Mouse (Mus musculus) megakaryocyte, embryonic 14.5 days (primary cell): ENCODE data around the gene Slc34a1. TPM values are rescaled to one million over a fixed set of nuclear protein-coding genes. Genes with fewer than 3 reads are reported as not detected.
A peak's percentile ranks its signal among the peaks of the same experiment; 100 is the strongest.
"Not testable (repeated sequence)": the region's sequence is repeated elsewhere in the genome, so short reads cannot be mapped to it uniquely, and the experiment has no call there.

Experiments
- H3K27me3 ChIP-seq: replicated peaks from 2 replicates; pipeline ENCODE3; 2012; ENCODE audit warnings: inconsistent platforms
- H3K36me3 ChIP-seq: replicated peaks from 2 replicates; pipeline ENCODE3; 2012; ENCODE audit warnings: low read length, inconsistent platforms, mixed read lengths
- H3K4me1 ChIP-seq: 2 replicates; pipeline ENCODE4 v1.6.1; 2012; ENCODE audit warnings: inconsistent platforms
- H3K4me3 ChIP-seq: replicated peaks from 2 replicates; pipeline ENCODE3; 2012; ENCODE audit warnings: moderate library complexity, mild to moderate bottlenecking, inconsistent platforms
- H3K9me3 ChIP-seq: 2 replicates; pipeline ENCODE4 v1.6.1; 2012; ENCODE audit warnings: inconsistent platforms
- FLI1 ChIP-seq: IDR thresholded peaks from 2 replicates; pipeline ENCODE4 v1.6.1; 2012; ENCODE audit warnings: low read length, inconsistent platforms, mixed read lengths
- GATA1 ChIP-seq: IDR thresholded peaks from 3 replicates; pipeline ENCODE4 v1.6.1; 2012; ENCODE audit warnings: mixed read lengths, low read length, inconsistent platforms, borderline replicate concordance
- polyA plus RNA-seq: library from polyadenylated mRNA; stranded (reverse); fragments of >175 nt; gene quantifications from 2 replicates; pipeline ENCODE4 v1.2.3, GENCODE M21; 2012; ENCODE audit warnings: low replicate concordance; ENCODE audit not compliant: insufficient read depth

Slc34a1 gene
- polyA plus RNA-seq, 1 experiment = not detected

DNA sequence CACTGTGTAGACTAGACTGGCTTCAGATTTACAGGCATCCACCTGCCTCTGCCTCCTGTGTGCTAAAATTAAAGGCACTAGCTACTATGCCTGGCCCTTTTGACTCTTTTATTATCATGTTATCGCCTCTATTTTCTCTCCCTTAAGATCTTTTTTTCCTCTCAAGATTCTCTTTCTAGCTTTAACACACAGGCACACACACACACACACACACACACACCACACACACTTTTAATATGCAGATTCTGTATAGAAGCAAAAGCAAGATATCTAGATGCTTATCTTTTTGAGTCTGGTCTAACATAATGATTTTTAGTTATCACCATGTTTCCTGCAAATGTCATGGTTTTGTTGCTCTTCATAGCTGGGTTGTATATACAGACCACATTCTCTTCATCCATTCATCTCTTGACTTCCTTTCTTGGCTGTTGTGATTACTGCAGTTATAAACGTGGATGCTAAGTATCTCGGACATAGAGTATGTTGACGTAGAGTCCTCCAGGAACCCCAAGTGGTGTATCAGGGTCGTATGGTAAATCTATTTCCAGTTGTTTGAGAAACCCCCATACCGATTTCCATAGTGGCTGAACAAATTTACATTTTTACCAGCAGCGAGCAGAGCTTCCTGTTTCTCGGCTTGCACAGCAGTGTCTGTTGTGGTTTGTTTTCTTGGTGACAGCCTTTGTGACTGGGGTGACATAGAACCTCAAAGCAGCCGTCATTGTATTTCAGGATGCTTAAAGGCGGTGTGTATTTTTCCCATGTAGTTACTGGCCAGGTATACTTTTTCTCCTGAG, 34.1 kb downstream of the Slc34a1 start:
- peaks cover 38% of the 10 kb centered on the region for H3K4me1 ChIP-seq
- TF ChIP-seq FLI1 (no peak), GATA1 (no peak)
- H3K36me3 ChIP-seq = no peaks in the 10 kb centered on the region
- H3K9me3 ChIP-seq = peaks cover 3% of the 10 kb centered on the region; the same call in 1 of the 2 replicates
- H3K4me3 ChIP-seq = peak overlapping the region; percentile 72
- peaks cover 5% of the 10 kb centered on the region for H3K27me3 ChIP-seq

DNA sequence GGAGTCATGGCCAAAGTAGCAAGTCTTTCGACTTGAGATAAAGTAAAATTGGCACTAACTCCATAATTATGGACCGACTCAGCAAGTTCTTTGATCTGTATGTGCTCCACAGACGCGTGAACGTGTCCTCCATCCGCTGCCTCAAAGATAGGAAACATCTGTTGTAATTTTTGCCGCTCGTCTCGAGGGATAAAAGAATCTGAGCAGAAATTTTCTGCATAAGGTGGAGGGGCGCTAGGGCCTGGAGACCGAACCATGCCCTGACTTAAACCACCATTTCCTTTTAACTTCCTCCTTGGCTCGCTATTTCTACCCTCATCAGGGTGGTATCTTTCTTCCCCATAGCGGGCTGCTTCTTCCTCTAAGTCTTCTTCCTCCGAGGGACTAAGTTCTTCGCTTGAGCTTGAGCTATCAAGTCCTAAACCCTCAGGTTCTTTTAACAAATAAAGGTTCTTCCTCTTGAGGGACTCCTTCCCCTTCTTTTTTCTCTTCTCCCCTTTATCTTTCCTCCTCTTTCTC, 39.2 kb downstream of the Slc34a1 start:
- H3K4me3 ChIP-seq, H3K27me3 ChIP-seq, H3K9me3 ChIP-seq, H3K36me3 ChIP-seq: not testable (repeated sequence)
- H3K4me1 ChIP-seq = peaks cover 30% of the 10 kb centered on the region

DNA sequence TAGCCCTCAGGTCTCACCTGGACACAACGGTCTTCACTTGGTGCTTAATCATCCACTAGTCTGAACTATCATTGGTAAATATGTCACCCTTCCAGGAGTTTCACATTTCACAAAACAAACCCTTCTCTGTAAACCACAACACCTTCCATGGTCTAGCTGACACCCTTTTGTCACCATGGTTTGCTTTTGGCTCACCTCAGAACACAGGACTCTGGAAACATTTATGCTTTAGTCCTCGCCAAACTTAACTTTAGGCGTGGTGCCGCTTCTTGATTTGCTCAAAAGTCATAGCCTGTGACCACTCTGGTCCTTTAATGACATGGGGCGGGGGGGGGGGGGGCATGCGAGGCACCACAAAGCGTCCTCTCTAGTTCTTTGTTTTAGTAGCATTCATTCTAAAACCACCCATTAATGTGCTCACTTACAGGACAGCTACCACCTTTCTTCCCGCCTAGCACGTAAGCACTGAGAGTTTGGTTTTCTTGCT, 45.9 kb downstream of the Slc34a1 start:
- Histone ChIP-seq H3K9me3 (peaks cover 3% of the 10 kb centered on the region; the same call in 1 of the 2 replicates), H3K36me3 (peaks cover 12% of the 10 kb centered on the region), H3K4me1 (peaks cover 66% of the 10 kb centered on the region), H3K27me3 (no peaks in the 10 kb centered on the region), H3K4me3 (peak overlapping the region; percentile 96)
- TF ChIP-seq GATA1 = no peak
- no peak for TF ChIP-seq FLI1

DNA sequence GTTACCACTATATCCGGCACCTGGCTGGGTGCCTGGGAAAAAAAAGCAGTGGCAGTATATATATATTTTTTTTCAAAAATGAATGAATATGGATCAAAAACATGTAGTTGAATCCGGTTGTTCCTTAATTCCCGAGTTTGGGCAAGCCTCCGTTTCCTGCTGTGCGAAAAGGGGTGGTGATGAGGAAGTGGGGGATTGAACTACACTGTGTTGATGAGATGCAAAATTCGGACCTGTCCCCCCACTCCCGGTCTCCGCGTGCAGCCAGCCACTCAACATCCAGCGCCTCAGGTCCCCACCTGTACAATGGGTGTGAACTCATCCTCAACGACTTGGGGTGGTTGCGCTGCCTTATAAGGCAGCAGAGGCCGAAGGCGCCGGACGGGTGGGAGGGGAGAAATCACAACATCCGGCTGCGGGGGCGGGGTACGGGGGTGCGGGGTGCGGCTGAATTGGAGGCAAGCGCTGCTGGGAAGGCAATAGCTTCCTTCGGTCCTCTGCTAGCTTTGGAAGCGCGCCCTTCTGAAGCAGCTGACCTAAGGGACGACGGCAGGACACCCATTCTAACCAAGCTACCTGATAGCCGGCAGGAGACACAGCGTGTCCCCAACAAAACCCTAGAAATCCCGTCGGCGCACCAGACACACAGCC, 46.4 kb downstream of the Slc34a1 start:
- H3K4me1 ChIP-seq = peaks cover 72% of the 10 kb centered on the region
- peaks cover 18% of the 10 kb centered on the region for H3K36me3 ChIP-seq
- H3K4me3 ChIP-seq = peak overlapping the region; percentile 96
- H3K9me3 ChIP-seq = no peaks in the 10 kb centered on the region
- TF ChIP-seq FLI1 (no peak), GATA1 (no peak)
- H3K27me3 ChIP-seq = no peaks in the 10 kb centered on the region

GRCm38 (mm10) chr13:55444937-55445315, 46.9 kb downstream of the Slc34a1 start, which contains the start of gene Grk6:
Grk6 (plus strand) TSS chr13:55445072.
- peaks cover 77% of the 10 kb centered on the region for H3K4me1 ChIP-seq
- H3K4me3 ChIP-seq = peak within 1 kb of the TSS; percentile 96
- H3K36me3 ChIP-seq = peaks cover 23% of the 10 kb centered on the region
- H3K9me3 ChIP-seq = no peaks in the 10 kb centered on the region
- TF ChIP-seq FLI1 (no peak), GATA1 (no peak)
- H3K27me3 ChIP-seq = no peaks in the 10 kb centered on the region

- peaks cover 29% of the 10 kb centered on the region for H3K36me3 ChIP-seq
- peak overlapping the region; percentile 96 for H3K4me3 ChIP-seq
- H3K27me3 ChIP-seq = no peaks in the 10 kb centered on the region
- no peaks in the 10 kb centered on the region for H3K9me3 ChIP-seq
- H3K4me1 ChIP-seq = peaks cover 83% of the 10 kb centered on the region
- no peak for TF ChIP-seq FLI1
These were observed 47.5 kb downstream of the Slc34a1 start for GRCm38 (mm10) chr13:55445361-55446091.

DNA sequence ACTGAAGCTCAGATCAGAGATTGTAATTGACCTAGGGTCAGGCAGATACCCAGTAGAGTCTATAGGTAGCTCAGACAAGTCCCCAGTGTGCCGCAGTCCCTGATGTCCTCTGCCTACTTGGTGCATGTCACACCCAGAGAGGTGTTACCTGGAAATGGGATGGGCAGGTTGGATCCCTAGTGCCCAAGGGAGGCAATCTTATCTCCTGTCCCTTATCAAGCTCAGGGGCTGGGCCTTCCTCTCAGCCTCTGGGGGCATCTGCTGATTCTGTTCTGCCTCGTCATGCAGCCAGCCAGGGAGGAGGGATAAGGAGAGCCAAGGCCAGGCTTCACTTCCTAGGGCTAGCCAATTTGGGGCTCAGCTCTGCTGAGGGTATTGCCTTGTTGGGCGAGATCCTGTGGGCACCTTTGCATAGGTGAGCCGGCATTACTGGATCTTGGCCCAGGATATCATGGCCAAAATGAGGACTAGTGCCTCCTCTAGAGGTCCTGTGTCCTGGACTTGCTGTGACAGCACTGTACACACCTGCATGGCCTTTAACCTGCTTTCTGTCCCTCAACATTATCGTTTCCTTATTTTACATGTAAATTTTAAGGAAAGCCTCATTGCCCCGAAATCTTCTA, 48.6 kb downstream of the Slc34a1 start:
- H3K4me1 ChIP-seq = peaks cover 83% of the 10 kb centered on the region
- H3K36me3 ChIP-seq = peaks cover 40% of the 10 kb centered on the region
- no peaks in the 10 kb centered on the region for H3K27me3 ChIP-seq
- peak overlapping the region; percentile 96 for H3K4me3 ChIP-seq
- no peaks in the 10 kb centered on the region for H3K9me3 ChIP-seq
- TF ChIP-seq GATA1 = 0 out of 3 replicates have a peak, but pooled peaks have one; percentile 50
- no peak for TF ChIP-seq FLI1

GRCm38 (mm10) chr13:55447543-55447943, 49.6 kb downstream of the Slc34a1 start:
- Histone ChIP-seq H3K9me3 (no peaks in the 10 kb centered on the region), H3K4me1 (peaks cover 80% of the 10 kb centered on the region), H3K4me3 (peak overlapping the region; percentile 96), H3K36me3 (peaks cover 49% of the 10 kb centered on the region), H3K27me3 (no peaks in the 10 kb centered on the region)
- no peak for TF ChIP-seq FLI1
- TF ChIP-seq GATA1 = no peak

GRCm38 (mm10) chr13:55448131-55448530, 50.1 kb downstream of the Slc34a1 start:
- Histone ChIP-seq H3K4me1 (peaks cover 79% of the 10 kb centered on the region), H3K27me3 (no peaks in the 10 kb centered on the region), H3K9me3 (no peaks in the 10 kb centered on the region), H3K36me3 (peaks cover 55% of the 10 kb centered on the region), H3K4me3 (peak overlapping the region; percentile 96)
- TF ChIP-seq GATA1 (no peak), FLI1 (no peak)
